Mouse (Mus musculus): ENCODE measurements at regions not wholly inside any gene's neighbourhood (a gene's known extent, or its start where the extent isn't known, plus 50 kb on each side); places are given as distances from the start of the nearest gene placed in this dataset.

- no peak for TF ChIP-seq CTCF (IDR thresholded peaks at IDR 0.05; ENCODE audit: control insufficient read depth, insufficient read depth, low read length)
- TF ChIP-seq POLR2A (IDR thresholded peaks at IDR 0.05; ENCODE audit: borderline replicate concordance, control insufficient read depth, low read depth, low read length), result no peak
Measured at GRCm38 (mm10) chr7:115362117-115362516, 618.6 kb downstream of the Insc start.
